Mouse (Mus musculus) hindbrain, embryonic 10.5 days (tissue): ENCODE measurements around the gene Sec24a. TPM values are rescaled to one million over a fixed set of nuclear protein-coding genes. Genes with fewer than 3 reads are reported as not detected.
"Not testable (repeated sequence)": the region's sequence is repeated elsewhere in the genome, so short reads cannot be mapped to it uniquely, and the experiment has no call there.

Source experiments
- DNase-seq: peaks from one replicate; pipeline ENCODE4 v3.0.0-alpha.2; 2017; ENCODE audit warnings: low spot score
- H3K27ac ChIP-seq: fragments of 300-500 bp; sonication (generic); 2 replicates; pipeline ENCODE4 v1.5.1; 2016; ENCODE audit warnings: mild to moderate bottlenecking, moderate library complexity
- H3K27me3 ChIP-seq: fragments of 300-500 bp; sonication (generic); 2 replicates; pipeline ENCODE4 v1.6.1; 2016; ENCODE audit warnings: mild to moderate bottlenecking; ENCODE audit not compliant: poor library complexity, insufficient read depth, severe bottlenecking
- H3K36me3 ChIP-seq: fragments of 300-500 bp; sonication (generic); 2 replicates; pipeline ENCODE4 v1.6.1; 2016; ENCODE audit warnings: mild to moderate bottlenecking, moderate library complexity
- H3K4me1 ChIP-seq: fragments of 300-500 bp; sonication (generic); replicated peaks from 2 replicates; pipeline ENCODE4 v1.6.1; 2016; ENCODE audit warnings: mild to moderate bottlenecking
- H3K4me3 ChIP-seq: fragments of 300-500 bp; sonication (generic); 2 replicates; pipeline ENCODE4 v1.5.1; 2016; ENCODE audit warnings: mild to moderate bottlenecking, moderate library complexity
- H3K9me3 ChIP-seq: fragments of 300-500 bp; sonication (generic); 2 replicates; pipeline ENCODE4 v1.6.1; 2016; ENCODE audit warnings: mild to moderate bottlenecking, moderate library complexity
- WGBS: fragments of 180-500 bp; shearing (Covaris S2); methylation state at CpG from one replicate; pipeline ENCODE4 v1.1.7; 2016; 5-methylcytosine and 5-hydroxymethylcytosine counted together
- polyA plus RNA-seq: library from polyadenylated mRNA; unstranded; fragments of >200 nt; fragmentation: Nextera tagmentation; extraction: Ambion mirVana; gene quantifications from 2 replicates; pipeline ENCODE4 v1.2.1, GENCODE M21; 2016

Gene Sec24a
- polyA plus RNA-seq, 1 experiment from 2014 or later, result 12.5 TPM

DNA sequence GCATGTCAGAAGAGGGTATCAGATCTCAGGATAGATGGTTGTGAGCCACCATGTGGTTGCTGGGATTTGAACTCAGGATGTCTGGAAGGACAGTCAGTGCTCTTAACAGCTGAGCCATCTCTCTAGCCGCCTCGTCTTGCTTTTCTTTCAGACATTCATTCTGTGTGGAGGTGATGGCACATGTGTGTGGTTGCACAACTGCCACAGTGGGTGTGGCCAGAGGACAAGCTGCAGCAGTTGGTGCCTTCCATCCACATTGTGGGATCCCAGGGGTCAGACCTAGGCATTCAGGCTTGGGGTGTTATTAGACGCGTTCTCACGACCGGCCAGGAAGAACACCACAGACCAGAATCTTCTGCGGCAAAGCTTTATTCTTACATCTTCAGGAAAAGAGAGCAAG is 98.7 kb downstream of the Sec24a start:
- 95% methylated on average over 7 of the region's 7 CpGs for whole genome bisulfite sequencing
- not testable (repeated sequence) for H3K4me1 ChIP-seq, DNase-seq

DNA sequence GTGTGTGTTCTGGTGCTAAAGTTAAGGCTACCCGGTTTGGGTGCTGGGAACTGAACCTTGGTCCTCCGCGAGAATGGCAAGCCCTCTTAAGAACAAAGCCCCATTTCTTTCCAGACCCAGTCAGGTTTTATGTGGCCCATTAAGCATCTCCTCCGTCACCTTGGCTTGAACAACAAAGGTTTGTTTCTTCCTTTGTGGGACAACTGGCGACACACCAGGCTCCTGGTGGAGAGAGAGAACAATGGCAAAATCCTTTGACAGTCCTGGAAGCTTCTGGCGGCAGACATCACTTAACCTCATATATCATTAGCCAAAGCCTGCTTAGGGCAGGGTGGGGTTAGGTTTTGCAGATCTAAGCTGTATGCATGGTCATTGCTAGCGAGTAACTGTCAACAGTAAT is 100.8 kb downstream of the Sec24a start:
- no peaks in the 10 kb centered on the region for H3K27me3 ChIP-seq
- no peaks in the 10 kb centered on the region for H3K4me1 ChIP-seq
- no peak overlapping the region for H3K4me3 ChIP-seq
- H3K36me3 ChIP-seq, result no peaks in the 10 kb centered on the region
- H3K9me3 ChIP-seq, result no peaks in the 10 kb centered on the region
- H3K27ac ChIP-seq, result no peak overlapping the region
- no peak for DNase-seq
- 78% methylated on average over 7 of the region's 7 CpGs for WGBS

More for the DNA sequence above, 98.7 kb downstream of the Sec24a start:
- H3K27me3 ChIP-seq, H3K4me3 ChIP-seq, H3K36me3 ChIP-seq, H3K27ac ChIP-seq, H3K9me3 ChIP-seq: not testable (repeated sequence)

DNA sequence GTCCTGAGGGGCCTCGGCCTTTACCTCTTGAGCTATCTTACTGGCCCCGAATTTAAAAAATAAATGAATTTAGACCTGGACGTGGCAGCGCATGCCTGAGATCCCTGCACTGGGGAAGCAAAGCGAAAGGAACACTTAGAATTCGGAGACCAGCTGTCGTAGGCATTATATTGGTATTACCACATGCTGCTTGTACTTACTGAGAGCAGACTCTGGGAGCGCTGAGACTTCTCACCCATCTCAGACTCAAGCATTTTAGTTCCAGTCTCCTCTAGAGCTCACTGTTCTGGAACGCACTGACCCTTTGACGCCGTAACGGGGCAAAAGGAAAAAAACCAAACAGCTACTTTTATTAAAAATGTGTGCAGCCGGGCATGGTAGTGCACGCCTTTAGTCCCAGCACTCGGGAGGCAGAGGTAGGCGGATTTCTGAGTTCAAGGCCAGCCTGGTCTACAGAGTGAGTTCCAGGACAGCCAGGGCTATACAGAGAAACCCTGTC is 101.5 kb downstream of the Sec24a start:
- DNase-seq, result no peak
- Histone ChIP-seq H3K4me3 (no peak overlapping the region), H3K36me3 (no peaks in the 10 kb centered on the region), H3K4me1 (peaks cover 4% of the 10 kb centered on the region; the same call in 1 of the 2 replicates), H3K27ac (no peak overlapping the region), H3K9me3 (no peaks in the 10 kb centered on the region), H3K27me3 (no peaks in the 10 kb centered on the region)
- WGBS, result 79% methylated on average over 16 of the region's 16 CpGs

DNA sequence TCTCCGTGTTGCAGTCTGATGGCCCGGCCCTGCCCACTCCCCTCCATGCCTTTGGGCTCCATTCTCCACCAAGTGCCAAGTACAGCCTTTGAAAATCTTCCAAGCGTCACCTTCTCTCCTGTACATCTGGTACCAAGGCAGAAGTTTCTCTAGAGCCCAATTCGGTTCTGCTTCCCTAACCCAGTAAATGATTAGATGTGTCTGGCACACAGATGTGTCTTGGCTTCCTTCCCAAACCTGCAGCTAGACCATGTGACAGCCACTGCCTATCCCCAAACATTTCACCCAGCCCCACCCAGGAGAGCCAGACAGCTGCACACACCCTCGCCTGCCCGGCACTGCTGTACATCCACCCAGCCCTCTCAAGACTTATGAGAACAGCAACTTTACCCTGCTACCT is 104.7 kb downstream of the Sec24a start:
- 79% methylated on average over 6 of the region's 6 CpGs for WGBS
- H3K4me1 ChIP-seq, result peaks cover 6% of the 10 kb centered on the region; the same call in 1 of the 2 replicates

DNA sequence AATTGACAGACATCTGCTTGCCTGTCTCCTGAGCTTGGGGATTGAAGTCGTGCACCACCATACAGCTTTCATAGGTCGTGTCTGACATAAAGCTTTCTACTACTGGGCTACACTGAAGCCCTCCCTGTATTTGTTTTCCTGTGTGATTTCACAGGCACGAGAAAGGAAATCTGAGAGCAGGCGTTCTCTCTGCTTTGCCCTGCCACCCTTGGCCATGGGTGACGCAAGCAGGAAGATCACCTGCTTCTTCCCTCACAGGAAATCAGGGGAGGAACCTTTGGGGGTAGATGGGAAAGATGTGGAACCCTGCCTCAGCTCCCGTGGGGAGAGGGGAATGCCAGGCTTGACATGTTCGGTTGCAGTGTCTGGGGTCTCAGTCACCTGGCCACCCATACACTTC is 105.1 kb downstream of the Sec24a start:
- Histone ChIP-seq H3K4me1 (peaks cover 6% of the 10 kb centered on the region; the same call in 1 of the 2 replicates), H3K4me3 (no peak overlapping the region), H3K9me3 (no peaks in the 10 kb centered on the region), H3K36me3 (no peaks in the 10 kb centered on the region), H3K27ac (no peak overlapping the region), H3K27me3 (no peaks in the 10 kb centered on the region)
- no peak for DNase-seq
- WGBS, result 70% methylated on average over 7 of the region's 7 CpGs

More for the DNA sequence above, 104.7 kb downstream of the Sec24a start:
- no peak for DNase-seq
- no peak overlapping the region; the same call in 1 of the 2 replicates for H3K27ac ChIP-seq
- H3K27me3 ChIP-seq, result no peaks in the 10 kb centered on the region
- no peak overlapping the region for H3K4me3 ChIP-seq
- no peaks in the 10 kb centered on the region for H3K9me3 ChIP-seq
- H3K36me3 ChIP-seq, result no peaks in the 10 kb centered on the region

DNA sequence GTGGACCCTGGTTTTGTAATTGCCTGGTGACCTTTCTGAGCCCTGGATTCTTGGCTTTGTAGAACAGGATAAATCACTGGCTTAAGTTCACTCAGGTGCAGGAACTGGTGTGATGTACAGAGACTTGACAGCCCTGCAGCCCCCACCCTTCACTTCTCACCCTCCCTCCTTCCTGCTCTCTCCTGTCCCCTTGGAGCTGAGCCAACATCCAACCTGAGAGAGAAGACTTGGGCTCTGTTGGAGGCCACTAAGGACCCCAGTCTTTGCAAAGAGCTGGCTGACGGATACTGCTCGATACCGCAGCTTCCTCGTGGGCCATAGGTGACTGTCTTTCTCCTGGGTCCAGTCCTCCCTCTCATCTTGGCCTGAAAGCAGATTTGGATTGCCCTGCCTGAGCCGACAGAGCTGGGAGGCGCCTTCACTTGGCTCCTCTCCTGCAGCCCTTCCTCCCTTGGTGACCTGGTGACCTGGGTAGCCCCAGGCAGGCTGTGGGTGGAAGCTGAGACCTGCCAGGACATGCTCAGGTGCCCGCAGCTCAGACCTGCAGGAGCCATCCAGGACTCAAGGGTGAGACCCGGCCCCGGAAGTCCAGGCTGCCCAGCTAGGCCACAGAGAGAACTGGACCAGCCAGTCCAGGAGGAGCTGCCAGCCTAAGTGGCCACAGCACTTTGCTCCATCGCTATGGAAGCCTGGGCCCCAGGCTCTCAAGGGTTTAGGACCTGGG is 106.5 kb downstream of the Sec24a start:
- Histone ChIP-seq H3K4me1 (peaks cover 6% of the 10 kb centered on the region; the same call in 1 of the 2 replicates), H3K36me3 (no peaks in the 10 kb centered on the region), H3K27me3 (peaks cover 3% of the 10 kb centered on the region), H3K4me3 (no peak overlapping the region), H3K27ac (no peak overlapping the region), H3K9me3 (no peaks in the 10 kb centered on the region)
- WGBS, result 85% methylated on average over 10 of the region's 10 CpGs
- DNase-seq, result no peak

DNA sequence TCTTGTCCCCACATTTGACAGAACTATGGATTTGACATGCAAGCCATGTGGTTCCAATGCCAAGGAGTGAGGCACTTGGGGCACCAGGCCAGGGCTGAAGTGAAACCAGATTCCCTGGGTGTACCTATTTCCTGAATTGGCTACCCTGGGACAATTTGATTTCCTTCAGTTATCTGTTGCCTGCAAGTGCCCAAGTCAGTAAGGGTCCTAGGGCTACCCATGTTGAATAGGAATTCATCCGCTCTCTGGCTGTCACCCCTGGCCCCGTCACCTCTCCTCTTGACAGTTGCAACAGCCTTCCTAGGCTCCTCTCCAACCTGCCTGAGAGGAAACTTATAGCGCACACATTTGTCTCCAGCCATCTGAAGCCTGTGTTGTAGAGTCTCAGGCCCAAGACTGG is 108.5 kb downstream of the Sec24a start:
- 92% methylated on average over 3 of the region's 3 CpGs for WGBS
- no peak for DNase-seq
- Histone ChIP-seq H3K4me3 (no peak overlapping the region), H3K27ac (no peak overlapping the region), H3K4me1 (peaks cover 21% of the 10 kb centered on the region), H3K9me3 (0 out of 2 replicates have a peak, but pooled peaks cover 2% of the 10 kb centered on the region), H3K27me3 (peaks cover 24% of the 10 kb centered on the region), H3K36me3 (no peaks in the 10 kb centered on the region)

DNA sequence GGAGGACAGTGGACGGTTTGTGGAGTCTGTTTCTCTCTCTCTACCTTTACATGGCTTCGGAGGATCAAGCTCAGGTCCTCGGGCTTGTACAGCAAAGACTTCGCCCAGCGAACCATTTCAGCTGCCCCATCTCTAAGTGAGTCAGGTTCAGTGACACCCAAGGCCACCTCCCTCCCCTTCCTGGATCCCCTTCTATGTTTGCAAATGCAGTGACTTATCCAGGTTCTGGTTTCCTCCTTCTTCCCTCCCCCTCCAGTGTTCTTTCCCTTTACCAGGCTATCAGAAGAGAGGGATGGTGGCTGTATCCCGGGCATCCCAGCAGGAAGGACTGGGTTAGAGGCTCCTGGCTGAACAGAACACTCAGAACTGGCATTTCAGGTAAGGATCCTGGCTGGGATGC is 109.7 kb downstream of the Sec24a start:
- H3K4me3 ChIP-seq, result no peak overlapping the region
- H3K4me1 ChIP-seq, result peaks cover 32% of the 10 kb centered on the region
- H3K9me3 ChIP-seq, result 0 out of 2 replicates have a peak, but pooled peaks cover 2% of the 10 kb centered on the region
- no peak overlapping the region for H3K27ac ChIP-seq
- 91% methylated on average over 6 of the region's 6 CpGs for WGBS
- peaks cover 29% of the 10 kb centered on the region for H3K27me3 ChIP-seq
- no peaks in the 10 kb centered on the region for H3K36me3 ChIP-seq
- no peak for DNase-seq

DNA sequence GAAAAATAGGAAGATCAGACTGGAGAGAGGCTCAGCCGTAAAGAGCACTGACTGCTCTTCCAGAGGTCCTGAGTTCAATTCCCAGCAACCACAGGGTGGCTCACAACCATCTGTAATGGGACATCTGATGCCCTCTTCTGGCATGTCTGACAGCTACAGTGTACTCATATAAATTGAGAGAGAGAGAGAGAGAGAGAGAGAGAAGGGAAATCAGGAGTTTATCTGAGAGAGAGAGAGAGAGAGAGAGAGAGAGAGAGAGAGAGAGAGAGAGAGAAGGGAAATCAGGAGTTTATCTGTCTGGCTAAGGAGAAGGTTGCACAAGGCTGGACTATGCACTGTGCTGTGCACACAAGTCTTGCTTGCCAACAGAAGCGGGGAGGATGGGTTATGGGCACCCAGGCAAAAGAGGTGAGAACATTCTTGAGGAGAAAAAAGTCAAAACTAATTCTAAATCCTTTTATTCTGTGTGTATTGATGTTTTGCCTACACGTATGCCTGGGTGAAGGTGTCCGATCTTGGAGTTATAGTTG is 110.5 kb downstream of the Sec24a start:
- 0 out of 2 replicates have a peak, but pooled peaks cover 2% of the 10 kb centered on the region for H3K9me3 ChIP-seq
- peaks cover 40% of the 10 kb centered on the region for H3K4me1 ChIP-seq
- H3K4me3 ChIP-seq, result no peak overlapping the region
- WGBS, result 90% methylated on average over 4 of the region's 4 CpGs
- no peaks in the 10 kb centered on the region for H3K36me3 ChIP-seq
- DNase-seq, result no peak
- H3K27ac ChIP-seq, result no peak overlapping the region
- H3K27me3 ChIP-seq, result peaks cover 29% of the 10 kb centered on the region

DNA sequence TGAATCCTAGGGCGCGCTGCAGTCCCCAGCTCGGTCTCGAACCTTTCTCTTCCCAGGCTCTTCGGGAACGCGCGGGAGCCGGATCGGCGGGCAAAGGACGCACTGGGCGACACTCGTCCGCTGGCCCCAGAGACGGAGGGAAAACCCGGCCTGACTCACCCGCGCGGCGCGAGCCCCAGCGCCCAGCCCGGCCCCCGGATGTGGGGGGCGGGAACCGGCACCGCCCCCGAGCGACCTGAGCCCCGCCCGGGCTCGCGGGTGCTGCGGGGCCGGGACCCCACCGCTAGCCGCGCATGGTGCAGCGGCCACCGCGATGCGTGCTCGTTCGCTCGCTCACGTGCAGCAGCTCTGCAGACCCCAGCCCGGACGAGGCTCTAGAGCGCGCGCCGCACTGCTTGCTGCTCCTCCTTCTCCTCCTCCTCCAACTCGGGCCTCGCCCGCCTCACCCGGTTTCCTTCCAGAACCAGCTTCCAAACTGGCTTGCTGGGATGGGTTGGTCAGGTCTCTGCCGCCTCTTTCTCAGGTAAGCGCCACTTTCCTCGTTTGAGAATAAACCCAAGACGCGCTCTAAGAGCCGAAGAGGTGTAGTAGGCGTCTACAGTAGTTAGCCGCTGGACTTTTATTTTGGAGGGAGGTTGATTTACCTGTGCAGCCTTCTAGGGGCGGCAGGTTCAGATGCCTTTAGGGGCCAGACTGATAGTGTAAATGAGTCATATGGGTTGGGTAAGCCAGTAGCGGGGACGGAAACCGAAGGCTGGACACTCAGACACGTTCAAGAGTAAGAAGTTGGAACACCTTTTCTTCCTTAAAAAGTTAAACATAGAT is 112.5 kb downstream of the Sec24a start, which contains the start of the genes N4bp3 and D930048N14Rik:
N4bp3 (minus strand) TSS at position 152 of the 825 bp plus-strand sequence.
D930048N14Rik (plus strand) TSS at position 264 of the 825 bp plus-strand sequence.
- peak; percentile 75 for DNase-seq
- H3K9me3 ChIP-seq, result 0 out of 2 replicates have a peak, but pooled peaks cover 2% of the 10 kb centered on the region
- peaks cover 3% of the 10 kb centered on the region for H3K36me3 ChIP-seq
- peak within 1 kb of the TSS; percentile 87 for H3K27ac ChIP-seq
- H3K27me3 ChIP-seq, result peaks cover 29% of the 10 kb centered on the region
- 1% methylated on average over 70 of the region's 70 CpGs for WGBS
- H3K4me3 ChIP-seq, result peak within 1 kb of the TSS; percentile 66
- peaks cover 51% of the 10 kb centered on the region for H3K4me1 ChIP-seq

DNA sequence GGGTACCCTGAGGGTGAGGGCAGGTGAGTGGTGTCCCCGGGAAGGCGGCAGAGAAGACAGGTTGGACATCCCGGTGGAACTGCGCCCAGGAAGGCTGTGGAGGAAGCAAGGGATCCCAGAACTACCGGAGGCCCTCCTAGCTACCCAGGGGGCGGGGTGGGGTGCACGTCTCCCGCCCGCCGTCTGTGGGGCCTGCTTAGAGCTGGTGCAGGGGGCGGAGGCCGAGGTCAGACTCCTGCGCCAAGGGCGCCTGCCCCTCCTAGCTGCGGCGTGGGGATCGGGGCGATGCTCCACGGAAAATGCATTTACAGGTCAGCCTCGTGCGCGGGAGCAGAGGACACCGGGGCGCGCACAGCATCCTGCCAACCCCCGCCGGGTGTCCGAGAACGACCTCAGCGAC is 113.2 kb downstream of the Sec24a start:
- Histone ChIP-seq H3K36me3 (peaks cover 9% of the 10 kb centered on the region), H3K27ac (peak overlapping the region; percentile 87), H3K9me3 (0 out of 2 replicates have a peak, but pooled peaks cover 2% of the 10 kb centered on the region), H3K4me3 (peak overlapping the region; percentile 66), H3K27me3 (peaks cover 29% of the 10 kb centered on the region), H3K4me1 (peaks cover 54% of the 10 kb centered on the region)
- DNase-seq, result no peak
- under 1% methylated on average over 30 of the region's 30 CpGs for WGBS

DNA sequence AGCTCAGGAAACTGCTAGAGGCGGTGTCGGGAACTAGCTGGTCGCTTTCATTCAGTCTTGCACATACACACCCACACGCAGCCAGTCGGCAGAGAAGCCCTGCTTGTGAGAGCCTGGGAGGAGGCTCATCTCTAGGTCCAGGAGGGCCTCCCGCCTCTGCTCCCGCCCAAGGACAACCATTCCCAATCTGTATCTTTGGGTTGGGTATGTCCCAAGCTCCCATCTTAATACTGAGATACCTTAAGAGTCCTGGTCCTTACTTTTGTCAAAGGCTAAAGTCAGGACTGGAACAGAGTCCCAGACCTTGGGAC is 113.6 kb downstream of the Sec24a start:
- DNase-seq, result peak; percentile 35
- Histone ChIP-seq H3K36me3 (peaks cover 14% of the 10 kb centered on the region), H3K4me1 (peaks cover 54% of the 10 kb centered on the region), H3K27ac (peak overlapping the region; percentile 87), H3K9me3 (0 out of 2 replicates have a peak, but pooled peaks cover 2% of the 10 kb centered on the region), H3K27me3 (peaks cover 29% of the 10 kb centered on the region), H3K4me3 (peak overlapping the region; percentile 66)
- 2% methylated on average over 7 of the region's 7 CpGs for WGBS
